Mouse (Mus musculus) 3T3-L1 (cell line): ENCODE data around the gene Rps11.
"Not testable (repeated sequence)": the region's sequence is repeated elsewhere in the genome, so short reads cannot be mapped to it uniquely, and the experiment has no call there.

Source experiments
- DNase-seq: peaks from one replicate; pipeline ENCODE4 v3.0.0-alpha.2; 2015; ENCODE audit warnings: low read depth, low spot score

Rps11 gene

GRCm38 (mm10) chr7:45111940-45112339, 12.3 kb downstream of the Rps11 start:
- DNase-seq = no peak

- not testable (repeated sequence) for DNase-seq
Observed at GRCm38 (mm10) chr7:45110089-45110488, 14.2 kb downstream of the Rps11 start.

GRCm38 (mm10) chr7:45107052-45107645, 17.1 kb downstream of the Rps11 start:
- DNase-seq = no peak

- DNase-seq = no peak
Observed at GRCm38 (mm10) chr7:45106441-45106840, 17.8 kb downstream of the Rps11 start.

GRCm38 (mm10) chr7:45105491-45105890, 18.7 kb downstream of the Rps11 start:
- no peak for DNase-seq

GRCm38 (mm10) chr7:45104941-45105340, 19.3 kb downstream of the Rps11 start:
- DNase-seq = no peak

- peak; percentile 99 for DNase-seq
Observed at GRCm38 (mm10) chr7:45103652-45104180, 20.5 kb downstream of the Rps11 start, which contains the start of gene Fcgrt. Fcgrt (minus strand) TSS chr7:45103851.

- DNase-seq = peak; percentile 31
Observed at GRCm38 (mm10) chr7:45102940-45103585, 21.2 kb downstream of the Rps11 start.

- DNase-seq = no peak
Observed at GRCm38 (mm10) chr7:45102441-45102840, 21.8 kb downstream of the Rps11 start.

GRCm38 (mm10) chr7:45100046-45100445, 24.2 kb downstream of the Rps11 start:
- DNase-seq = no peak

- peak; percentile 60 for DNase-seq
Observed at GRCm38 (mm10) chr7:45098541-45099240, 25.5 kb downstream of the Rps11 start.

- no peak for DNase-seq
Observed at GRCm38 (mm10) chr7:45097479-45097878, 26.8 kb downstream of the Rps11 start.

GRCm38 (mm10) chr7:45095965-45096364, 28.3 kb downstream of the Rps11 start:
- not testable (repeated sequence) for DNase-seq

GRCm38 (mm10) chr7:45095367-45095766, 28.9 kb downstream of the Rps11 start:
- DNase-seq = no peak

- DNase-seq = peak; percentile 27
Observed at GRCm38 (mm10) chr7:45094121-45094520, 30.1 kb downstream of the Rps11 start.

- DNase-seq = no peak
Observed at GRCm38 (mm10) chr7:45093516-45093905, 30.7 kb downstream of the Rps11 start.

- DNase-seq = no peak
Observed at GRCm38 (mm10) chr7:45092828-45093515, 31.3 kb downstream of the Rps11 start.

- peak; percentile 96 for DNase-seq
Observed at GRCm38 (mm10) chr7:45092048-45092447, 32.2 kb downstream of the Rps11 start, which contains the start of gene Rcn3. Rcn3 (minus strand) TSS chr7:45092221.

- peak; percentile 66 for DNase-seq
Observed at GRCm38 (mm10) chr7:45091001-45091990, 32.9 kb downstream of the Rps11 start.

GRCm38 (mm10) chr7:45090251-45090977, 33.8 kb downstream of the Rps11 start:
- peak; percentile 54 for DNase-seq
